Mouse (Mus musculus) forebrain, embryonic 11.5 days (tissue): ENCODE data around the gene Nkx6-1. TPM values are rescaled to one million over a fixed set of nuclear protein-coding genes. Genes with fewer than 3 reads are reported as not detected.
A peak's percentile ranks its signal among the peaks of the same experiment; 100 is the strongest.

Experiments
- ATAC-seq: fragments of 200-750 bp; cut with Nextera tagmentation; replicated peaks from 2 replicates; pipeline ENCODE4 v1.8.0; 2017; ENCODE audit warnings: moderate TSS enrichment; ENCODE audit not compliant: low FRiP score
- DNase-seq: peaks from one replicate; pipeline ENCODE4 v3.0.0-alpha.2; 2017; ENCODE audit warnings: low spot score
- H3K27ac ChIP-seq: fragments of 300-500 bp; sonication (generic); 2 replicates; pipeline ENCODE4 v1.5.1; 2014; ENCODE audit warnings: low read depth, low read length
- H3K27me3 ChIP-seq: fragments of 300-500 bp; sonication (generic); 2 replicates; pipeline ENCODE4 v1.6.1; 2014; ENCODE audit warnings: mild to moderate bottlenecking, low read length, mixed read lengths; ENCODE audit not compliant: control insufficient read depth, insufficient read depth
- H3K36me3 ChIP-seq: fragments of 300-500 bp; sonication (generic); 2 replicates; pipeline ENCODE4 v1.6.1; 2014; ENCODE audit warnings: mild to moderate bottlenecking, low read length, moderate library complexity, mixed read lengths; ENCODE audit not compliant: control insufficient read depth, insufficient read depth
- H3K4me1 ChIP-seq: fragments of 300-500 bp; sonication (generic); replicated peaks from 2 replicates; pipeline ENCODE4 v1.6.1; 2014; ENCODE audit warnings: low read length, mixed read lengths; ENCODE audit not compliant: control insufficient read depth, insufficient read depth
- H3K4me2 ChIP-seq: fragments of 300-500 bp; sonication (generic); 2 replicates; pipeline ENCODE4 v1.6.1; 2014; ENCODE audit warnings: low read depth, mild to moderate bottlenecking, low read length, moderate library complexity, mixed read lengths; ENCODE audit not compliant: severe bottlenecking
- H3K4me3 ChIP-seq: fragments of 300-500 bp; sonication (generic); 2 replicates; pipeline ENCODE4 v1.5.1; 2014; ENCODE audit warnings: low read depth, low read length
- H3K9ac ChIP-seq: fragments of 300-500 bp; sonication (generic); 2 replicates; pipeline ENCODE4 v1.6.1; 2014; ENCODE audit warnings: low read length
- H3K9me3 ChIP-seq: fragments of 300-500 bp; sonication (generic); 2 replicates; pipeline ENCODE4 v1.6.1; 2016; ENCODE audit warnings: low read length, mixed read lengths; ENCODE audit not compliant: control insufficient read depth
- WGBS: fragments of 180-500 bp; shearing (Covaris S2); extraction: QIAGEN DNeasy Blood & Tissue Kit; methylation state at CpG from one replicate; pipeline ENCODE4 v1.1.7; 2014; 5-methylcytosine and 5-hydroxymethylcytosine counted together
- polyA plus RNA-seq: library from polyadenylated mRNA; unstranded; fragments of >200 nt; fragmentation: Nextera tagmentation; extraction: Ambion mirVana; gene quantifications from 2 replicates; pipeline ENCODE4 v1.2.1, GENCODE M21; 2014

Gene Nkx6-1
- polyA plus RNA-seq, 1 experiment from 2014 or later, result 1.2 TPM

DNA sequence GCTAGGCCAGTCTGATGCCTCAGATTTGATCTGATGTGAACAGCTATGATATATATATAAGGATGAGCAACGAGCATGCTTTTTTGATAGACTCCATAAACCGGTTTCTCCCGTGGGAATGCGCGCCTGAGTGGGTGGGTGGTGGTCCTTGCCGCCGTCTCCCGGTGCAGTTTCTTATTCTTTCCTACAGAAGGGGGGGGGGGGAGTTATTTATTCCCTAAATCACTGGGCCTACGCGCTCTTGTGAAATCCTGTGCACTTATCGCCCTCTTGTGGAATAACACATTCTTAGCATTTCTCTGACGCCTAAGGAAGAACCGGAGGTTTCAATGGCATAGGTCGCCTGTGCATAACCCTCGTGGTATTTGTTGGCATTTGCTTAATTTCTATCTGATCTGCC lies 4.6 kb upstream of the Nkx6-1 start:
- H3K4me3 ChIP-seq, result no peak overlapping the region
- no peak overlapping the region for H3K4me2 ChIP-seq
- peaks cover 56% of the 10 kb centered on the region for H3K27me3 ChIP-seq
- peak; percentile 59 for DNase-seq
- peaks cover 6% of the 10 kb centered on the region for H3K4me1 ChIP-seq
- H3K36me3 ChIP-seq, result no peaks in the 10 kb centered on the region
- H3K27ac ChIP-seq, result no peak overlapping the region
- H3K9me3 ChIP-seq, result no peaks in the 10 kb centered on the region
- no peak for ATAC-seq
- no peak overlapping the region for H3K9ac ChIP-seq
- 2% methylated on average over 15 of the region's 15 CpGs for WGBS

DNA sequence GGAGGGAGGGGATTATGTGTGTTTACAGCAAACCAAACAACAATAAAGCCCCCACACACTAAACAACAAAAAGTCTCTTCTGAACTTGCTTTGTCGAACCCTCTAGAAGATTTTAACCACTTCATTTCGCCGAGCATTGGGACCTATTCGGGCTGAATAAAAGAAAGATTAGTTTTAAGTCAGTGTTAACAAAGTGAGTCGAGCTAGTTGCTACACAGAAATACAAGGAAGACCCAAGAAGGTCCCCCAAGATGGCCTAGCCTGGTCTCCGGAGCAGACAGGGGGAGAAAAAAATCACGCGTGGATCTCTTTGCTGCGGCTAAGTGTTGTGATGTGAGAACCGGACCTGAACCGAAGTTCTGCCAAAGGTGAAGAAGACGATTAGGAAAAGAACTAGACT lies 3.7 kb upstream of the Nkx6-1 start:
- no peak for DNase-seq
- Histone ChIP-seq H3K9me3 (no peaks in the 10 kb centered on the region), H3K27me3 (peaks cover 65% of the 10 kb centered on the region), H3K4me1 (peaks cover 15% of the 10 kb centered on the region), H3K4me2 (no peak overlapping the region), H3K36me3 (no peaks in the 10 kb centered on the region), H3K9ac (no peak overlapping the region), H3K27ac (no peak overlapping the region), H3K4me3 (no peak overlapping the region)
- WGBS, result 3% methylated on average over 12 of the region's 12 CpGs
- ATAC-seq, result no peak

DNA sequence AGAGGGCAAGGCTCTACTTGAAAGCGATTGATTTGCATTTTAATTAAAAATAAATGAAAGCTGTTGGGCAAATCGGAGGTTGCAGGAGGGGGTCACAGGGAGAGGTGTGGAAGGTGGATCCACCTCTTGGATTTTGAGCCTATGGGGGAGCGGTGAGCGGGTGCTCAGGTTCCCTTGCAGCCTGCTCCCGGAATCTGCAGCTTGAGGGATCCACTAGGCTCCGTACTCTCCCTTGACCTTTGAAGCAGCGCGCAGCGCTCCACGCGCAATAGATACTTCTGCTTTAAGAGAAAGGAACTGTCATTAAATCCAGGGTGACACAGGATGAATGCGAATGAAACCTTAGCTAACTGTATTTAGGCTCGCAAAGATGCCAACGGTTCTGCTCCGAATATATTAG lies 3.2 kb upstream of the Nkx6-1 start:
- Histone ChIP-seq H3K4me1 (peaks cover 19% of the 10 kb centered on the region), H3K4me3 (no peak overlapping the region), H3K36me3 (no peaks in the 10 kb centered on the region), H3K27ac (no peak overlapping the region), H3K4me2 (no peak overlapping the region), H3K9ac (no peak overlapping the region), H3K27me3 (peaks cover 70% of the 10 kb centered on the region), H3K9me3 (no peaks in the 10 kb centered on the region)
- WGBS, result 2% methylated on average over 15 of the region's 15 CpGs
- ATAC-seq, result no peak
- no peak for DNase-seq

DNA sequence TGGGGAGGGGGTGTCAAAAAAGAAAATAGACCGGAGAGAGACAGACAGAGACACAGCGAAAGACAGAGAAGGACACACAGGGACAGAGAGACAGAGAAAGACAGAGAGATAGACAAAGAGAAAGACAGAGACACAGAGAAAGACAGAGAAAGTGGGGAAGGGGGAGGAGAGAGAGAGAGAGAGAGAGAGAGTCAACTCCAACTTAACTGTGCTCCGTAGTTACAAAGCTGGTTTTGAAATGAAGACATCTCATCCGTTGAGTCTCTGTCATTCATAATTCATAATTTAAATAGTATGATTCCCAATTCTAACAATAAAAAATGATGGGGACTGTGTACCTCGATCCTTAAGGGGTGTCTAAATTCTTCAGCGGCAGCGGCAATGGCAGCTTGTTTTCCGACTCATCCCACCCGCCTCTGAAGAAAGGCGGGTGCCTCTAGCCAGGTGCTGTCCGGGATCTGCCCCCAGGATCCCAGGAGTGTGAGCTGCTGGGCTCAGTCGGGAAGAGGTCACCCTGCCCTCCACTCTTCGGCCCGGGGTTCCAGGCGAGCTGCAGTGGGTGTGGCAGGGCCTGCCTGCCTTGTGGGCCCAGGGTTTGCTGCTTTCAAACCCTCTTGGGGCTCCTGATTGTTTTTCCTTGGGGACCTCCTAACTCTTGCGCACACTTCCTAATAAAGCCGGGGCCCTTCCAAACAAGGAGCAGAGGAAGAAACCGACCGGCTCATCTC lies 2.6 kb upstream of the Nkx6-1 start:
- Histone ChIP-seq H3K27ac (no peak overlapping the region), H3K9me3 (no peaks in the 10 kb centered on the region), H3K4me2 (no peak overlapping the region), H3K4me3 (no peak overlapping the region), H3K9ac (no peak overlapping the region), H3K36me3 (no peaks in the 10 kb centered on the region), H3K4me1 (peaks cover 19% of the 10 kb centered on the region), H3K27me3 (peaks cover 76% of the 10 kb centered on the region)
- ATAC-seq (no peak), DNase-seq (peak; percentile 60)
- WGBS, result under 1% methylated on average over 19 of the region's 19 CpGs

DNA sequence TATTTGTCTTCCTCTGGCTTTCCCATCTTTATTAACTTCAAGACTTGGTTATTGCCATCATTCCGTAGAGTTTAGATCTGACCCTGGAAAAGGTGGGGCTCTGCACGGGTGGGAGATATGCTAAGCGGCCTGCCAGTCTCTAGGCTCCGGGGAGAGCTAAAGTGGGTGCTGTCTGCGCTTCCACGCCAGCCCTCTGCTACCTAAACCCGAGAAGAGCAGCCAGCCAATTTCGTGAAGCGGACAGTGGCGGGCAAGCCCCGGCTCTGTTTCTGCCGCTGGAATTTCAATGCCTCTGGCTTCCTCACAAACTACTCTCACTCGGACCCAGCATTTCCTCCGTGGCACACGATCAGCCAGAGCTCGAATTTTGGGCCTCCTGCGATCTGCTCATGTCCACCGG lies 1.9 kb upstream of the Nkx6-1 start:
- H3K4me3 ChIP-seq, result no peak overlapping the region
- WGBS, result 1% methylated on average over 18 of the region's 18 CpGs
- no peaks in the 10 kb centered on the region for H3K36me3 ChIP-seq
- H3K9me3 ChIP-seq, result no peaks in the 10 kb centered on the region
- DNase-seq (peak; percentile 59), ATAC-seq (no peak)
- H3K4me2 ChIP-seq, result no peak overlapping the region
- H3K9ac ChIP-seq, result no peak overlapping the region
- H3K27ac ChIP-seq, result no peak overlapping the region
- H3K4me1 ChIP-seq, result peaks cover 19% of the 10 kb centered on the region
- H3K27me3 ChIP-seq, result peaks cover 83% of the 10 kb centered on the region

DNA sequence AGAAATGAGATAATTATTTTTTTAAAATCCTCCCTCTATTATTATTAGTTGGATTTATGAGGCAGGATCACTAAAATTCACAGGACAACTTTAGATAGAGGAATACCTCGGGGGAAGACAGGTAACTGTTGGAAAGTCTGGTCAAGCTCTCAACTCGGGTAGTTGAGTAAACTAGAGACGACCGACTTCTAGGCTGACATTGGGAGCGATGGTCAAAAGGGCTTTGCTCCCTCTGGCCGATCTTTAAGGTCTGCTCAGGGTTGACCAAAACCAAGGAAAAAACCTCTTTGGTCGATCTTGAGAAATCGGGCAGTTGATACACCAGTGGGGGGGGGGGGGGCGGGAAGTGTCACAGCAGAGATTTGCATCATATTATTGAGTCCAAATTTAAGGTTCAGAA lies 1.3 kb upstream of the Nkx6-1 start:
- Histone ChIP-seq H3K36me3 (no peaks in the 10 kb centered on the region), H3K9ac (no peak overlapping the region), H3K9me3 (no peaks in the 10 kb centered on the region), H3K4me2 (no peak overlapping the region), H3K4me1 (peaks cover 19% of the 10 kb centered on the region), H3K4me3 (no peak overlapping the region), H3K27me3 (peaks cover 87% of the 10 kb centered on the region), H3K27ac (no peak overlapping the region)
- ATAC-seq (no peak), DNase-seq (no peak)
- 2% methylated on average over 9 of the region's 9 CpGs for WGBS

DNA sequence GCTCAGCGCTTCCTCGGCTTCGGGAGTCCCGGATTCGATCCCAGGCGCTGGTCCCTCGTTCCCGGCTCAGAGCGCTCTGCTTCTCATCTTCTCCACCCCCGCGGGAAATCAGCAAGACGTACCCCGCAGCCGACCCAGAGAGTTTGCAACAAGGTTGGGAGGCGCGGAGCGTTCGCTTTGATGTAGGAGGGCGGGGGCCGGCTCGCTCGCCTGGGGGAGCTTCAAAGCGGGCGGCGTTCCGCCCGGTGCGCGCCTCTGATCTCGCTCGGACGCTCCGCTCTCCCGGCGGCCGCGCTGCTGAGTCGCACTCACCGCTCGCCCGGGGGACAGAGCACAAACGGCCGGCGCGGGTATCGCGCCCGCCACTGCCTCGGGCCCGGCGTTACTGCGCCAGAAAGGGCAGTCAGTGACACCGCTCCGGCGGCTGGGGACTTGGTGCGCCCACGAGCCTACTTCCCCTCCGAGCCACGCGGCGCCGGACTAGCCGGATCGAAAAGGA lies 324 bp downstream of the Nkx6-1 start:
- DNase-seq, result peak; percentile 76
- H3K4me1 ChIP-seq, result peaks cover 20% of the 10 kb centered on the region
- no peaks in the 10 kb centered on the region for H3K36me3 ChIP-seq
- peak overlapping the region; percentile 32 for H3K4me3 ChIP-seq
- ATAC-seq, result peak; percentile 19; the same call in 1 of the 2 replicates
- under 1% methylated on average over 61 of the region's 64 CpGs for WGBS
- no peaks in the 10 kb centered on the region for H3K9me3 ChIP-seq
- H3K9ac ChIP-seq, result no peak overlapping the region
- peaks cover 87% of the 10 kb centered on the region for H3K27me3 ChIP-seq
- peak overlapping the region; percentile 60 for H3K4me2 ChIP-seq
- no peak overlapping the region for H3K27ac ChIP-seq

DNA sequence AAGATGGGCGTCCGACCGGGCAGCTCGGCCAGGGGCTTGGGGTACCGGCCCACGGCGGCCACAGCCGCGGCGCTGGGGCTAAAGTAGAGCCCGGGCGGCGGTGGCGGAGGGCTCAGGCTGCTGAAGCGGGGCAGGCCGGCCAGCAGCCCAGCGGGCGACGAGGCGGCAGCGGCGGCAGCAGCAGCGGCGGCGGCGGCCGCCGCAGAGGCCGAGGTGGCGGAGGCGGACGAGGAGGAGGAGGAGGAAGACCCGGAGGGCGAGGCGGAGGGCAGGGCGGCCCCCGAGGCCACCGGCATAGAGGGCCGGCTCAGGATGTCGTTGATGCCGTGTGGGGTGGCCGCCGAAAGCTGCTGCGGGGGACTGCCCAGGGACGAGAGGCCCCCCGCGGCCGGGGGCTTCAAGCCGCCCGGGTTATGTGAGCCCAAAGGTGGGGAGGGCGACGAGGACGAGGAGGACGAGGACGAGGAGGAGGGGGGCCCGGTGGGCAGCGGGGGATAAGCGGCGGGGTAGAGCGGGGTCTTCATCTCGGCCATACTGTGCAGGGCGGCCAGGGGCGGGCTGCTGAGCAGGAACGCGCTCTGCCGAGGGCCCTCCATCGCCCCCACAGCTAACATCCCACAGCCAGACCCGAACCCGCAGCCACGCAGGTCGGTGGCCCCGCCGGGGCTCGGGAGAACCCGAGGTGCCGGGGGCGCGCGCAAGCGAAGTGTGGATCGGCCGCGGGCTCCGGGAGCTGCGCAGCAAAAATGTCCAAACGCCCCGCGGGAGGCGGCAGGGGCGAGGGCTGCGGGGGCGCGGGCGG lies 974 bp downstream of the Nkx6-1 start:
- peak; percentile 72 for DNase-seq
- Histone ChIP-seq H3K4me1 (peaks cover 24% of the 10 kb centered on the region), H3K9me3 (no peaks in the 10 kb centered on the region), H3K27ac (no peak overlapping the region), H3K36me3 (no peaks in the 10 kb centered on the region), H3K9ac (peak overlapping the region; percentile 29; the same call in 1 of the 2 replicates), H3K27me3 (peaks cover 87% of the 10 kb centered on the region), H3K4me2 (peak overlapping the region; percentile 60), H3K4me3 (peak overlapping the region; percentile 32)
- WGBS, result under 1% methylated on average over 82 of the region's 94 CpGs
- no peak for ATAC-seq
